Mouse (Mus musculus) adrenal gland, postnatal 0 days (tissue): Measurements from ENCODE around the gene Paip2b. TPM values are rescaled to one million over a fixed set of nuclear protein-coding genes. Genes with fewer than 3 reads are reported as not detected.

Experiments
- polyA plus RNA-seq: library from polyadenylated mRNA; unstranded; fragments of >200 nt; fragmentation: Nextera tagmentation; extraction: Ambion mirVana; gene quantifications from 2 replicates; pipeline ENCODE4 v1.2.1, GENCODE M21; 2015

The Paip2b gene
- 8.9 and 10.2 TPM in 2 replicates for polyA plus RNA-seq

DNA sequence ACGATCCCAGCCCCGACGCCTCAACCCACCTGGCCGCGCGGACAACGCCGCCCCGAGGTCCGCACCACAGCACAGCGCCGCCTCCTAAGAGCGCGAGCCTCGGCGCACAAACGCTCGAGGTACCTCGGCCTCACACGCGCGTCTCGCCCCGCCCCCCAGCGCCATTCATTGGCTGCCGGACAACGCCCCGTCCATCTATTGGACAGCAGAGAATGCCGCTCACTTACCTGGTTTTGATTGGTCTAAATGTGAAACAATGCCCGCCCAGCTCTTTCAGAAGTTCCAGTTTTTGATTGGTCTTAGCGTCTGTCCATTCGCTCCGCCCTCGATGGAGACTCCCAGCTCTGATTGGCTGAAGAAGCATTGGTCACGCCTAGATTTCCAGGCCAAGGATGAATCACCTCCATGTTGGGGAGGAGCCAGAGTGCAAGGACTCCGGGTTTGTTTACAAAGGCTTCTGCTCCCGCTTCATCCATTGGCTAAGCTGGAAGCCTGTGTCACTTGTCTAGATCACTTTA is at the start of gene Paip2b:
Gene Paip2b, minus strand, starts transcription at position 136 of the 518 bp plus-strand sequence.

DNA sequence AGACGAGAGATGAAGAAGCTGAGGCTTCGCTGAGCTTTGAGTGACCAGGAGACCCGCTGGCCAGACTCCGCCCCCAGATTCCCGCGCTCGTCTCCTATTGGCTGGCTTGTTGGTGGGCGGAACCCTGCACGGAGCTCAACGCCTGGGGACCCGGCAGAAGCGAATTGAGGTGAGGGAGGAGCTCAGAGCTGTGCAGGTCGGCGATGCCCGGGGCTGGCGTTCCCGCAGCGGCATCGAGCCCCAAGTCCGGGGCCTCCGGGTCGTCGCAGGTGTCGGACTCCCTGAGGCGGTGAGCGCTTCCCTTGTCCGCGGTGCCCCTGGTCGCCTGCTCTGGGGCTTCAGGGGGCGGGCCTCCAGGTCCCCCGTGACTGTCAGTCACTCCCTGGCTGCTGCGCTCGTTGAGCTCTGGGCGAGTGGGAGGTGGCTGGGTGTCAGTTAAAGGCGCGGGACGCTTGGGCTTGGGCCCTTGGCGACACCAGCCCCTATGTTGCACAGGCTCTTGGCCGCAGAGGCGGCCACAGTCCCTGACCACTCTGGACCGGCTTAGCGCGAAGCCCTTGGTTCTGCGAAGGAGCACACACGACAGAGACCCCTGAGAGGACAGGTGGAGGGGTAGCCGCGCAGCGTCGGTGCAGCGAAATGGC is 35.5 kb upstream of the Paip2b start, which contains the start of gene Zfp638:
Gene Zfp638, plus strand, starts transcription at position 156 of the 644 bp plus-strand sequence.

DNA sequence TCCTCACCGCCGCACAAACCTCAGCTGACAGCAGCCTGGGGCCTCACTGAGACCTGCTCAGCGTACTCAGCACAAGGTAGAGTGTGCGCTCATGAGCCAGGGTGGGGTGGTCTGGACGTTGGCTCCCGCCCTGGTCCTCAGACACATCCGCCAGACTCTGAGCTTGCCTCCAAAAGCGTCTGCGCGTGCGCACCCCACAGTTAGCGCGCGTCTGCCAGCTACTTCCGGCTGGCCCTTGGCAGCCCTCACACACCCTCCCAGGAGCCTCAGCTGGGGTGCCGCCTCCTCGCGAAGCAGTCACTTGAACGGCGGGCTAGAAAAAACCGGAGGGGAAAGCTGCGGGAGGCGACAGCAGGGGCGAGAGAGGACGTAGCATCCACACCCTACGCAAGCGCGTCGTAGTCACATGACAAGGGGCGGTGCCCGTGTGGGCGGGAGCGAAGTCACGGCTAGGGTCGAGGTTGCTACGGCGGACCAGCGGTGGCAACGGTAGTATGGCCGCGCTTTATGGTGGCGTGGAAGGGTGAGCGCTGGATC is 36.7 kb downstream of the Paip2b start, which contains the start of gene Nagk:
Gene Nagk, plus strand, starts transcription at position 223 of the 537 bp plus-strand sequence.

DNA sequence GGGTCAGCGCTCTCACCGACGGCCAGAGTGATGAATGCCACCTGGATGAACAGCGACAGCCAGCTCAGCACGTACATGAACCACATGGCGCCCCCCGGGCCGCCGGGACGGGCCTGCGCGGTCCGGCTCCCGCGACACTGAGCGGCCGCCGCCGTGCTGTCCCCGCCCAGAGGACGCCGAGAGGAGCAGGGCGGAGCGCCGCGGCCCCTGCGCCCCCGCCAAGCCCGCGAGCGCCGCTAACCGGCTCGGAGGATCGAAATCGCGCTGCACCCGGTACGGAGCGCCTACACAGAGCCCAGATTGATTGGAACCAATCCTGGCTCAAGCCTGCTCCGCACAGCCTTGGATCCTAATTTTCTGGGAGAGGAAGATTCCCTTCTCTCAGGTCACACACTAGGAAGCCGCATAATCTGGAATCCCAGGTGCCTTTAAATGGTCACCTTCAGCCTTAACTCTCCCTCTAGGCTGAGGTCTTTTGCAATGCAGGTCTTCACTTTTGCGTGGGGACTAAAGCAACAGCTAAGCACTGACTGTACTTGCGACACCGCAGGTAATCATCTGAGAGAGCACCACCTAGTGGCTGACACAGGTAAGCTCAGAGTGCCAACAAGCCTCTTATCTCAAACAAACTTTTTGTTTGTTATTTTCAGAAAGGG is 55.8 kb downstream of the Paip2b start, which contains the start of gene Tex261:
Gene Tex261, minus strand, starts transcription at position 176 of the 656 bp plus-strand sequence.

DNA sequence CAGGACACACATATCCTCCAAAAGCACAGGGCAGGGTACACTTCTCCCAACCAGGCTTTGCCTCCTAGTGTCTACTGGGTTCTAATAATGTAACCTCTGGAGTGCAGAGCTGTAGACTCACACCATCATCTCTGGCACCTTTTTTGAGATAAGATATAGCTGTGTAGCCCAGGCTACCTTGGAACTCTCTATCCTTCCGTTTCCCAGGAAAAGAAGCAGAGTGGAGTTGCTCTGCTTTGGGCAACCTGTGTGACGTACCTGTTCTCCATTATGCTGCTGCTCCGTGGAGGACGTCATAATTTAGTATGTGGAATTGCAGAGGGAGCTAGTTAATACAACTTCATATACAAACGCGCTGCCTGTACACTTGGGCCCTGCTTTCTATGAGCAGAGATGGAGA is 69.2 kb downstream of the Paip2b start, which contains the start of gene Ankrd53:
Gene Ankrd53, plus strand, starts transcription at position 301 of the 400 bp plus-strand sequence.

Other genes with a start within 250 kb of the Paip2b start
- 1.5 and 2.8 TPM in 2 replicates for gene Clec4f, start 175.6 kb downstream of the Paip2b start, polyA plus RNA-seq
- gene Cd207, start 153.9 kb downstream of the Paip2b start, polyA plus RNA-seq: not detected in 2 replicates
- gene Vax2, start 120.5 kb downstream of the Paip2b start, polyA plus RNA-seq: not detected in 2 replicates
- gene Atp6v1b1, start 88.8 kb downstream of the Paip2b start, polyA plus RNA-seq: 0.26 and 0.27 TPM in 2 replicates
- gene Ankrd53, start 69.1 kb downstream of the Paip2b start, polyA plus RNA-seq: 0.11 and 0.22 TPM in 2 replicates
- gene Tex261, start 55.9 kb downstream of the Paip2b start, polyA plus RNA-seq: 66.0 and 117 TPM in 2 replicates
- gene Nagk, start 36.8 kb downstream of the Paip2b start, polyA plus RNA-seq: 89.9 and 97.9 TPM in 2 replicates
- 36.4 and 44.8 TPM in 2 replicates for gene Zfp638, start 35.4 kb upstream of the Paip2b start, polyA plus RNA-seq
- 8.0 and 21.2 TPM in 2 replicates for gene Dysf, start 176.8 kb upstream of the Paip2b start, polyA plus RNA-seq